Mouse (Mus musculus) ES-Bruce4 (cell line): ENCODE results near the gene Med26. TPM values are rescaled to one million over a fixed set of nuclear protein-coding genes. Genes with fewer than 3 reads are reported as not detected.

Source experiments
- H3K27ac ChIP-seq: 2 replicates; pipeline ENCODE4 v1.5.1; 2012; ENCODE audit warnings: low read length, inconsistent platforms; ENCODE audit not compliant: insufficient read depth
- H3K27me3 ChIP-seq: 2 replicates; pipeline ENCODE4 v1.6.1; 2012; ENCODE audit warnings: mild to moderate bottlenecking, low read length, inconsistent platforms; ENCODE audit not compliant: control insufficient read depth, poor library complexity, insufficient read depth, severe bottlenecking
- H3K36me3 ChIP-seq: 2 replicates; pipeline ENCODE4 v1.6.1; 2012; ENCODE audit warnings: inconsistent platforms, mild to moderate bottlenecking, low read length, moderate library complexity; ENCODE audit not compliant: control insufficient read depth, poor library complexity, insufficient read depth, severe bottlenecking
- H3K4me1 ChIP-seq: one replicate; pipeline ENCODE4 v1.8.1; 2011; ENCODE audit warnings: low read length; ENCODE audit not compliant: control insufficient read depth, insufficient read depth
- H3K4me3 ChIP-seq: 2 replicates; pipeline ENCODE4 v1.5.1; 2011; ENCODE audit warnings: low read depth, mild to moderate bottlenecking, low read length
- H3K9ac ChIP-seq: 2 replicates; pipeline ENCODE4 v1.6.1; 2012; ENCODE audit warnings: low read depth, mild to moderate bottlenecking, inconsistent platforms; ENCODE audit not compliant: poor library complexity, severe bottlenecking
- H3K9me3 ChIP-seq: replicated peaks from 2 replicates; pipeline ENCODE4 v1.6.1; 2012; ENCODE audit warnings: mild to moderate bottlenecking, low read length, inconsistent platforms; ENCODE audit not compliant: control insufficient read depth, poor library complexity, insufficient read depth, severe bottlenecking
- CTCF ChIP-seq: IDR thresholded peaks from one replicate; pipeline ENCODE4 v1.8.1; 2011; ENCODE audit warnings: low read depth, low read length
- EP300 ChIP-seq: IDR thresholded peaks from 2 replicates; pipeline ENCODE4 v1.6.1; 2011; ENCODE audit warnings: low read depth, low read length; ENCODE audit not compliant: insufficient read depth
- POLR2A ChIP-seq: IDR thresholded peaks from one replicate; pipeline ENCODE4 v1.8.1; 2011; ENCODE audit warnings: low read length; ENCODE audit not compliant: insufficient read depth
- polyA plus RNA-seq: library from polyadenylated mRNA; stranded (reverse); fragments of >200 nt; gene quantifications from 2 replicates; pipeline ENCODE4 v1.2.4, GENCODE M21; 2011; ENCODE audit warnings: low read depth; ENCODE audit not compliant: missing spikeins, insufficient read depth, insufficient read length

Gene Med26
- polyA plus RNA-seq, 1 experiment: 10.2 TPM

- Histone ChIP-seq H3K27ac (peak overlapping the region; percentile 71), H3K4me3 (no peak overlapping the region), H3K36me3 (no peaks in the 10 kb centered on the region), H3K4me1 (peaks cover 6% of the 10 kb centered on the region), H3K9me3 (no peaks in the 10 kb centered on the region), H3K27me3 (no peaks in the 10 kb centered on the region), H3K9ac (no peak overlapping the region)
- no peak for TF ChIP-seq CTCF
- no peak for TF ChIP-seq POLR2A
- TF ChIP-seq EP300: peak; percentile 71
Measured at GRCm38 (mm10) chr8:72555770-72556169, 7.7 kb upstream of the Med26 start.

DNA sequence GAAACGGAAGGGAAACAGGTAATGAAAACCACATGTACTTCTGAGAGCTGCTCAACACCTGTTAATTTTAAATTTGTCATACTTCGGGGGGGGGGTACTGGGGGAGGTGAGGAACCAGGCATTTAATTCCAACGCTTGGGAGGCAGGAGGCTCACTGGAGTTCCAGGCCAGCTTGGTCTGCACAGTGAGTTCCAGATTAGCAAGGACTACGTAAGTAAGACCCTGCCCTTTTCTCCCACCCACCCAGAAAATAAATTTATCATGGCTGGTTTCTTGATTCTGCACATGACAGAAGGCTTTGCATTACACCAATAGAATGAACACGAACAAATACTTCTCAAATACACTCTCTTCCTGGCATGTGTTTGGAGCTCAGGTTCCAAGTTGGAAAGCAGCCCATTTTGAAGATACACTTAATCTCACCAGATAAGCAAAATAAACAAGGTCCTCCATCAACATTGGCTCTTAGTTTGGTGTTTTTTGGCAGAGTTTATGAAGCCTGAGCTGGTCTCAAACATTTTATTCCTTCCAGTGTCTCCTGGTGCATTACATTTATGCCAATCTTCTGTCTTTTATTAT lies 1.3 kb upstream of the Med26 start:
- Histone ChIP-seq H3K4me1 (peaks cover 2% of the 10 kb centered on the region), H3K9ac (peak overlapping the region; percentile 71), H3K36me3 (peaks cover 13% of the 10 kb centered on the region; the same call in 1 of the 2 replicates), H3K9me3 (no peaks in the 10 kb centered on the region), H3K27ac (peak overlapping the region; percentile 37), H3K4me3 (peak overlapping the region; percentile 92), H3K27me3 (no peaks in the 10 kb centered on the region)
- no peak for TF ChIP-seq POLR2A
- no peak for TF ChIP-seq EP300
- TF ChIP-seq CTCF: no peak

DNA sequence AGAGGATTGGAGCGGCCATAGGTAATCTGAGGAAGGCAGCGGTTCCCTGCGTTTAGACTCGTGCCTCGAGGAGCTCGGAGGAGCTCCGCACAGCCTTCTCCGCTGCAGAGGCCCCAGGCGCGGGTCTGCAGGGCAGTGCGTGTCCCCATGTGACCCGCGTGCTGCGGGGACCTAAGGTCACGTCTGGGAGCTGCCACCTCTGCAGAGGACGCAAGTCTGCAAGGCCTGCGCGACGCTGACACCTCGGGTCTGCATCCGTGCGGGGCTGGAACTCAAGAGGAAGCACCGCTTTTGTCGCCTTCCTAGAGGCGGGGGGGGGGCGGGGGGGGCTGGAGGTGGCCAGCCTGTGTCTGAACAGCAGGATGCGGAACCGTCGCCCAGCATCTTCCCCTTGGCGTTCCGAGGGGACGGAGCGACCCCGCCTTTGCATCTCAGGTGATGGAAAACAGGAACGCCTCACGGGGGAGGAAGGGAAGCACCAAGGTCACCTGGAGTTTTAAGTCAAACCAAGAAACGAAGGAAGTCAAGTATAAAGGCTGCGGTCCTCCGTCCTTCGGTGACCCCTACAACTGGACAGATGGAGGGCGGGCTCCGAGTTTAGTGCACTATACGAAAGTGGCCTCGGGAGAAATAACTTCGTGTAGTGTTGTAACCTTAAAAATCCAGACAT lies 709 bp upstream of the Med26 start:
- Histone ChIP-seq H3K9me3 (no peaks in the 10 kb centered on the region), H3K4me1 (peaks cover 2% of the 10 kb centered on the region), H3K4me3 (peak overlapping the region; percentile 92), H3K9ac (peak overlapping the region; percentile 71), H3K27me3 (no peaks in the 10 kb centered on the region), H3K36me3 (peaks cover 18% of the 10 kb centered on the region), H3K27ac (peak overlapping the region; percentile 84)
- no peak for TF ChIP-seq POLR2A

GRCm38 (mm10) chr8:72547122-72547801 lies 808 bp downstream of the Med26 start:
- peak overlapping the region; percentile 69 for H3K4me3 ChIP-seq
- H3K36me3 ChIP-seq: peaks cover 20% of the 10 kb centered on the region
- no peaks in the 10 kb centered on the region for H3K9me3 ChIP-seq
- TF ChIP-seq CTCF: no peak
- TF ChIP-seq EP300: no peak
- TF ChIP-seq POLR2A: no peak
- H3K27ac ChIP-seq: no peak overlapping the region
- no peaks in the 10 kb centered on the region for H3K27me3 ChIP-seq
- peak overlapping the region; percentile 92 for H3K9ac ChIP-seq
- H3K4me1 ChIP-seq: no peaks in the 10 kb centered on the region

- H3K4me3 ChIP-seq: no peak overlapping the region
- TF ChIP-seq EP300 (no peak), CTCF (peak; percentile 68)
- H3K36me3 ChIP-seq: peaks cover 7% of the 10 kb centered on the region; the same call in 1 of the 2 replicates
- H3K4me1 ChIP-seq: peaks cover 2% of the 10 kb centered on the region
- no peak overlapping the region for H3K9ac ChIP-seq
- H3K27ac ChIP-seq: no peak overlapping the region
- no peaks in the 10 kb centered on the region for H3K27me3 ChIP-seq
- H3K9me3 ChIP-seq: no peaks in the 10 kb centered on the region
Measured at GRCm38 (mm10) chr8:72539234-72539633, 8.8 kb downstream of the Med26 start.

DNA sequence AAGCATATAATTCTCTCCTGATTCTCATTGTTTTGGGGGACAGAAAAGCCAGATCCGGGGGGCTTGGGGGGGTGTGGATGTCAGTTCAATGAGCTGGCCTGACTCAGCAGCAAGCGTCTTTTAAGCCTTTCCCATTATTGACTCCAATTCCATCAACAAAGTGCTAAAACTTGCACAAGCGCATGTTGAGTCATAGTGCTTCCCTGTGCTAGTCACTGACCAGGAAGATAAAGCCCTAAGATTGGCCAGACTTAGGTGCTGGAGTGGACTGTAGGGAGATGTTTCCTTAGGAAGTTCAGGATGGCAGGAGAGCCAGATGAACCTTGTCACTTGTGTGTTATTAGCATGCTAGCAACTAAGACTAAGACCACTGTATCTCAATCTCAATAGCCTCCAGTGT lies 13.2 kb downstream of the Med26 start:
- Histone ChIP-seq H3K9me3 (no peaks in the 10 kb centered on the region), H3K4me1 (peaks cover 5% of the 10 kb centered on the region), H3K36me3 (peaks cover 2% of the 10 kb centered on the region; the same call in 1 of the 2 replicates), H3K9ac (no peak overlapping the region), H3K4me3 (no peak overlapping the region), H3K27ac (no peak overlapping the region), H3K27me3 (no peaks in the 10 kb centered on the region)
- no peak for TF ChIP-seq EP300
- no peak for TF ChIP-seq POLR2A
- no peak for TF ChIP-seq CTCF
